Mouse (Mus musculus) kidney, postnatal 14 days (tissue): ENCODE measurements around the gene Gmppb.
"Not testable (repeated sequence)": the region's sequence is repeated elsewhere in the genome, so short reads cannot be mapped to it uniquely, and the experiment has no call there.

Source experiments
- DNase-seq: peaks from one replicate; pipeline ENCODE4 v3.0.0; 2022; ENCODE audit warnings: mixed read lengths

Gene Gmppb

GRCm38 (mm10) chr9:108049016-108049455, at the start of gene Gmppb:
Gmppb (plus strand) TSS chr9:108049242.
- peak; percentile 98 for DNase-seq

- DNase-seq = peak; percentile 100
These were observed 46.9 kb upstream of the Gmppb start, which contains the start of gene Ip6k1 for GRCm38 (mm10) chr9:108001922-108002770. Ip6k1 (plus strand) TSS chr9:108002501.

GRCm38 (mm10) chr9:108002778-108003530, 46.1 kb upstream of the Gmppb start:
- DNase-seq = no peak

- peak; percentile 14 for DNase-seq
These were observed 45.5 kb upstream of the Gmppb start for GRCm38 (mm10) chr9:108003531-108003890.

GRCm38 (mm10) chr9:108008041-108008440, 41.0 kb upstream of the Gmppb start:
- peak; percentile 9 for DNase-seq

GRCm38 (mm10) chr9:108010385-108010784, 38.7 kb upstream of the Gmppb start:
- DNase-seq = no peak

GRCm38 (mm10) chr9:108013577-108013976, 35.5 kb upstream of the Gmppb start:
- not testable (repeated sequence) for DNase-seq

GRCm38 (mm10) chr9:108017127-108017526, 31.9 kb upstream of the Gmppb start:
- no peak for DNase-seq

GRCm38 (mm10) chr9:108020741-108021140, 28.3 kb upstream of the Gmppb start:
- no peak for DNase-seq

GRCm38 (mm10) chr9:108023216-108023615, 25.8 kb upstream of the Gmppb start:
- no peak for DNase-seq

GRCm38 (mm10) chr9:108026584-108026983, 22.5 kb upstream of the Gmppb start:
- no peak for DNase-seq

GRCm38 (mm10) chr9:108027867-108028266, 21.2 kb upstream of the Gmppb start:
- no peak for DNase-seq

GRCm38 (mm10) chr9:108032126-108032525, 16.9 kb upstream of the Gmppb start:
- DNase-seq = no peak

GRCm38 (mm10) chr9:108035331-108036156, 13.5 kb upstream of the Gmppb start:
- DNase-seq = no peak

- no peak for DNase-seq
These were observed 4.1 kb upstream of the Gmppb start for GRCm38 (mm10) chr9:108044751-108045492.

GRCm38 (mm10) chr9:108046582-108046981, 2.5 kb upstream of the Gmppb start:
- no peak for DNase-seq

GRCm38 (mm10) chr9:108047601-108048565, 1.2 kb upstream of the Gmppb start:
- no peak for DNase-seq

- no peak for DNase-seq
These were observed 481 bp upstream of the Gmppb start for GRCm38 (mm10) chr9:108048566-108048955.

GRCm38 (mm10) chr9:108049561-108050251, 664 bp downstream of the Gmppb start:
- no peak for DNase-seq

- no peak for DNase-seq
These were observed 2.3 kb downstream of the Gmppb start for GRCm38 (mm10) chr9:108051184-108051930.
